Mouse (Mus musculus) small intestine, adult 2 months (tissue): ENCODE data around the gene Kif17.

Experiments
- CTCF ChIP-seq: fragments of 200-500 bp; IDR thresholded peaks from 2 replicates; pipeline ENCODE4 v1.5.1; 2012; ENCODE audit warnings: low read depth, mild to moderate bottlenecking, control low read depth, inconsistent platforms, low read length, moderate library complexity, mixed read lengths; ENCODE audit not compliant: insufficient replicate concordance, insufficient read length; ENCODE audit errors: extremely low read depth
- POLR2A ChIP-seq: fragments of 200-500 bp; IDR thresholded peaks from 2 replicates; pipeline ENCODE4 v1.6.1; 2012; ENCODE audit warnings: low read depth, mild to moderate bottlenecking, control low read depth, inconsistent platforms, low read length, moderate library complexity

DNA sequence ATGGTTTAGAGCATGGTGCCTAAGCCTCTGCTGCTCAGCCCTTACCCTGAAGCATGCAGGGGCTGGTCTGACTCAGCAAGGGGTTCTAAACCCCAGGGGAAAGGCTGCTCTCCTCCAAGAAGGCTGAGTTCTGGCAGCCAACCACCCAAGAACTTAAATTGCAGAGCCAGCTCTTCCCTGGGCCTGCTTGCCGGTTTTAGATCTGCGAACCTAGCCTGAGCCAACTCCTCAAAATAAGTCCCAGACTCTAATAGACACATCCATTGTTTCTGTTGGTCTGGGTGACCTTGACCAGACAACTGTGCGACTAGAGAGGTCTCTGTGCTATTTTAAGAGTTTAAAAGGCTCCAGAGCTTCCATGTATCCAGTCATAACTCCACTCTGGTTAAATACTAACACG is 73.5 kb downstream of the Kif17 start:
- TF ChIP-seq CTCF: no peak
- TF ChIP-seq POLR2A: no peak
